Mouse (Mus musculus): ENCODE results near the gene Zfp830. TPM values are rescaled to one million over a fixed set of nuclear protein-coding genes. Genes with fewer than 3 reads are reported as not detected.

The Zfp830 gene
- polyA plus RNA-seq, 1 experiment = 14.4 TPM

- no peak for TF ChIP-seq CTCF (IDR thresholded peaks at IDR 0.05; ENCODE audit: borderline replicate concordance, insufficient read depth, low read depth, low read length)
- no peak for TF ChIP-seq POLR2A (IDR thresholded peaks at IDR 0.05; ENCODE audit: borderline replicate concordance, insufficient read depth, low read length)
- no peaks in the 10 kb centered on the region for H3K27me3 ChIP-seq (ENCODE audit: control insufficient read depth, insufficient read depth, low read length)
- no peak overlapping the region for H3K27ac ChIP-seq (ENCODE audit: insufficient read depth, low read length)
- DNase-seq = no peak
- 22% methylated on average over 6 of the region's 6 CpGs for WGBS
- H3K4me3 ChIP-seq (replicated peaks; ENCODE audit: insufficient read depth, low read depth, low read length) = peak overlapping the region; percentile 92
- no peaks in the 10 kb centered on the region; the same call in 1 of the 2 replicates for H3K4me1 ChIP-seq (ENCODE audit: control insufficient read depth, insufficient read depth, low read length)
Observed at GRCm38 (mm10) chr11:82782197-82782596, 18.1 kb downstream of the Zfp830 start.

GRCm38 (mm10) chr11:82783453-82783852, 19.3 kb downstream of the Zfp830 start:
- Histone ChIP-seq H3K4me1 (ENCODE audit: control insufficient read depth, insufficient read depth, low read length) (no peaks in the 10 kb centered on the region; the same call in 1 of the 2 replicates), H3K4me3 (replicated peaks; ENCODE audit: insufficient read depth, low read depth, low read length) (no peak overlapping the region), H3K27ac (ENCODE audit: insufficient read depth, low read length) (no peak overlapping the region), H3K27me3 (ENCODE audit: control insufficient read depth, insufficient read depth, low read length) (no peaks in the 10 kb centered on the region)
- WGBS = 80% methylated on average over 11 of the region's 11 CpGs
- DNase-seq = no peak
- no peak for TF ChIP-seq CTCF (IDR thresholded peaks at IDR 0.05; ENCODE audit: borderline replicate concordance, insufficient read depth, low read depth, low read length)
- no peak for TF ChIP-seq POLR2A (IDR thresholded peaks at IDR 0.05; ENCODE audit: borderline replicate concordance, insufficient read depth, low read length)

GRCm38 (mm10) chr11:82806656-82807055, 42.5 kb downstream of the Zfp830 start:
- H3K4me3 ChIP-seq (replicated peaks; ENCODE audit: insufficient read depth, low read depth, low read length) = no peak overlapping the region
- H3K4me1 ChIP-seq (ENCODE audit: control insufficient read depth, insufficient read depth, low read length) = no peaks in the 10 kb centered on the region
- no peak for TF ChIP-seq CTCF (IDR thresholded peaks at IDR 0.05; ENCODE audit: borderline replicate concordance, insufficient read depth, low read depth, low read length)
- TF ChIP-seq POLR2A (IDR thresholded peaks at IDR 0.05; ENCODE audit: borderline replicate concordance, insufficient read depth, low read length) = no peak
- 84% methylated on average over 3 of the region's 3 CpGs for WGBS
- no peak for DNase-seq
- no peak overlapping the region for H3K27ac ChIP-seq (ENCODE audit: insufficient read depth, low read length)
- no peaks in the 10 kb centered on the region for H3K27me3 ChIP-seq (ENCODE audit: control insufficient read depth, insufficient read depth, low read length)

- H3K27ac ChIP-seq (ENCODE audit: insufficient read depth, low read length) = no peak overlapping the region
- no peak overlapping the region for H3K4me3 ChIP-seq (replicated peaks; ENCODE audit: insufficient read depth, low read depth, low read length)
- no peaks in the 10 kb centered on the region for H3K4me1 ChIP-seq (ENCODE audit: control insufficient read depth, insufficient read depth, low read length)
- DNase-seq = no peak
- TF ChIP-seq CTCF (IDR thresholded peaks at IDR 0.05; ENCODE audit: borderline replicate concordance, insufficient read depth, low read depth, low read length) (no peak), POLR2A (IDR thresholded peaks at IDR 0.05; ENCODE audit: borderline replicate concordance, insufficient read depth, low read length) (no peak)
- H3K27me3 ChIP-seq (ENCODE audit: control insufficient read depth, insufficient read depth, low read length) = no peaks in the 10 kb centered on the region
- 75% methylated on average over 3 of the region's 3 CpGs for WGBS
Observed at GRCm38 (mm10) chr11:82807370-82807769, 43.2 kb downstream of the Zfp830 start.

- Histone ChIP-seq H3K27me3 (ENCODE audit: control insufficient read depth, insufficient read depth, low read length) (no peaks in the 10 kb centered on the region), H3K4me1 (ENCODE audit: control insufficient read depth, insufficient read depth, low read length) (no peaks in the 10 kb centered on the region), H3K4me3 (replicated peaks; ENCODE audit: insufficient read depth, low read depth, low read length) (no peak overlapping the region), H3K27ac (ENCODE audit: insufficient read depth, low read length) (no peak overlapping the region)
- no peak for DNase-seq
- 25% methylated on average over 5 of the region's 5 CpGs for WGBS
- TF ChIP-seq POLR2A (IDR thresholded peaks at IDR 0.05; ENCODE audit: borderline replicate concordance, insufficient read depth, low read length) = no peak
- TF ChIP-seq CTCF (IDR thresholded peaks at IDR 0.05; ENCODE audit: borderline replicate concordance, insufficient read depth, low read depth, low read length) = no peak
Observed at GRCm38 (mm10) chr11:82808485-82808884, 44.3 kb downstream of the Zfp830 start.

Other genes with a start within 250 kb of the Zfp830 start
- gene Cct6b, start within 50 bp of the Zfp830 start, polyA plus RNA-seq (2012; rRNA removed) = 0.19 and 0.23 TPM in 2 replicates
- 27.6 and 32.3 TPM in 2 replicates for gene Lig3, start 16.8 kb downstream of the Zfp830 start, polyA plus RNA-seq (2012; rRNA removed)
- gene Rffl, start 106.9 kb downstream of the Zfp830 start, polyA plus RNA-seq (2012; rRNA removed) = 16.8 and 18.6 TPM in 2 replicates
- gene Rad51d, start 126.3 kb downstream of the Zfp830 start, polyA plus RNA-seq (2012; rRNA removed) = 20.9 and 21.2 TPM in 2 replicates
- gene Fndc8, start 127.8 kb downstream of the Zfp830 start, polyA plus RNA-seq (2012; rRNA removed) = not detected in 2 replicates
- 39.5 and 43.0 TPM in 2 replicates for gene Nle1, start 144.1 kb downstream of the Zfp830 start, polyA plus RNA-seq (2012; rRNA removed)
- 1.9 and 2.3 TPM in 2 replicates for gene Unc45b, start 146.2 kb downstream of the Zfp830 start, polyA plus RNA-seq (2012; rRNA removed)
- gene Slfn5, start 187.0 kb downstream of the Zfp830 start, polyA plus RNA-seq (2012; rRNA removed) = 3.7 and 3.8 TPM in 2 replicates
- 0.08 TPM in 2 replicates for gene Slfn9, start 227.5 kb downstream of the Zfp830 start, polyA plus RNA-seq (2012; rRNA removed)